Mouse (Mus musculus): ENCODE data around the gene Fbrsl1. TPM values are rescaled to one million over a fixed set of nuclear protein-coding genes. Genes with fewer than 3 reads are reported as not detected.
A peak's percentile ranks its signal among the peaks of the same experiment; 100 is the strongest.

The Fbrsl1 gene
- total RNA-seq, 2 experiments from 2014 or later, result 81.1 to 88.2 TPM

GRCm38 (mm10) chr5:110415806-110416700 is 32.2 kb downstream of the Fbrsl1 start:
- no peak for DNase-seq (ENCODE audit: low spot score in 2 of 2)

GRCm38 (mm10) chr5:110415022-110415421 is 33.3 kb downstream of the Fbrsl1 start:
- DNase-seq (ENCODE audit: low spot score in 2 of 2), result no peak

GRCm38 (mm10) chr5:110413018-110413417 is 35.3 kb downstream of the Fbrsl1 start:
- no peak for DNase-seq (ENCODE audit: low spot score in 2 of 2)

GRCm38 (mm10) chr5:110410386-110410785 is 37.9 kb downstream of the Fbrsl1 start:
- DNase-seq (ENCODE audit: low spot score in 2 of 2), result no peak

- no peak for DNase-seq (ENCODE audit: low spot score in 2 of 2)
These were observed 39.3 kb downstream of the Fbrsl1 start for GRCm38 (mm10) chr5:110408967-110409366.

GRCm38 (mm10) chr5:110406065-110406714 is 42.1 kb downstream of the Fbrsl1 start:
- no peak for DNase-seq (ENCODE audit: low spot score in 2 of 2)

- DNase-seq (ENCODE audit: low spot score in 2 of 2), result no peak
These were observed 44.4 kb downstream of the Fbrsl1 start for GRCm38 (mm10) chr5:110403931-110404330.

- no peak for DNase-seq (ENCODE audit: low spot score in 2 of 2)
These were observed 45.7 kb downstream of the Fbrsl1 start for GRCm38 (mm10) chr5:110402557-110402956.

- DNase-seq (ENCODE audit: low spot score in 2 of 2), result no peak
These were observed 47.2 kb downstream of the Fbrsl1 start for GRCm38 (mm10) chr5:110401101-110401500.

- DNase-seq (ENCODE audit: low spot score in 2 of 2), result no peak
These were observed 53.2 kb downstream of the Fbrsl1 start for GRCm38 (mm10) chr5:110395006-110395661.

- DNase-seq (ENCODE audit: low spot score in 2 of 2), result no peak
These were observed 55.6 kb downstream of the Fbrsl1 start for GRCm38 (mm10) chr5:110392727-110393126.

GRCm38 (mm10) chr5:110390631-110391030 is 57.7 kb downstream of the Fbrsl1 start:
- no peak for DNase-seq (ENCODE audit: low spot score in 2 of 2)

GRCm38 (mm10) chr5:110387332-110387731 is 61.0 kb downstream of the Fbrsl1 start:
- DNase-seq (ENCODE audit: low spot score in 2 of 2), result no peak

GRCm38 (mm10) chr5:110386371-110387330 is 61.7 kb downstream of the Fbrsl1 start:
- peak; percentile 59 to 61 for DNase-seq (ENCODE audit: low spot score in 2 of 2)

- DNase-seq (ENCODE audit: low spot score in 2 of 2), result no peak
These were observed 63.0 kb downstream of the Fbrsl1 start for GRCm38 (mm10) chr5:110385263-110385662.

GRCm38 (mm10) chr5:110384491-110384890 is 63.8 kb downstream of the Fbrsl1 start:
- DNase-seq (ENCODE audit: low spot score in 2 of 2), result no peak

- no peak for DNase-seq (ENCODE audit: low spot score in 2 of 2)
These were observed 68.5 kb downstream of the Fbrsl1 start for GRCm38 (mm10) chr5:110379823-110380222.

GRCm38 (mm10) chr5:110379086-110379485 is 69.2 kb downstream of the Fbrsl1 start:
- DNase-seq (ENCODE audit: low spot score in 2 of 2), result no peak

- DNase-seq (ENCODE audit: low spot score in 2 of 2), result peak; percentile 39 to 57
These were observed 70.1 kb downstream of the Fbrsl1 start for GRCm38 (mm10) chr5:110378181-110378583.

GRCm38 (mm10) chr5:110376802-110377433 is 71.4 kb downstream of the Fbrsl1 start:
- peak; percentile 50 to 85 for DNase-seq (ENCODE audit: low spot score in 2 of 2)
